Mouse (Mus musculus): Measurements from ENCODE around the gene Kcnh6.

Kcnh6 gene

GRCm38 (mm10) chr11:106065923-106066571 lies 58.1 kb downstream of the Kcnh6 start, which contains the start of gene Taco1:
Gene Taco1 (plus strand): TSS chr11:106066061.
- DNase-seq: peak; percentile 96

- peak; percentile 46 for DNase-seq
Observed at GRCm38 (mm10) chr11:106066616-106067015, 58.7 kb downstream of the Kcnh6 start.

- DNase-seq: no peak
Observed at GRCm38 (mm10) chr11:106073774-106074173, 65.8 kb downstream of the Kcnh6 start.

GRCm38 (mm10) chr11:106076321-106076720 lies 68.4 kb downstream of the Kcnh6 start:
- DNase-seq: peak; percentile 39
